Mouse (Mus musculus) MEL (cell line): Measurements from ENCODE around the gene Haghl.

ENCODE experiments used
- CHD1 ChIP-seq: IDR thresholded peaks from 2 replicates; pipeline ENCODE4 v1.6.1; 2012; ENCODE audit warnings: low read depth, mild to moderate bottlenecking, inconsistent platforms, low read length, improper control_type of control experiment
- CTCF ChIP-seq, 3 experiments: IDR thresholded peaks in 2 of 3; conservative IDR thresholded peaks in 1 of 3; 2 replicates each; pipeline ENCODE4 v1.5.1; 2011 to 2012; ENCODE audit warnings: low read length in 3 of 3, low read depth in 2 of 3, mild to moderate bottlenecking in 2 of 3, improper control_type of control experiment in 1 of 3, inconsistent platforms in 1 of 3, mixed read lengths in 1 of 3, moderate library complexity in 1 of 3; ENCODE audit not compliant: control insufficient read depth in 1 of 3, insufficient read depth in 1 of 3, poor library complexity in 1 of 3, severe bottlenecking in 1 of 3
- ELF1 ChIP-seq: IDR thresholded peaks from 2 replicates; pipeline ENCODE4 v1.6.1; 2014; ENCODE audit warnings: low read depth, mild to moderate bottlenecking, inconsistent platforms, low read length, improper control_type of control experiment, moderate library complexity
- EP300 ChIP-seq, 2 experiments: IDR thresholded peaks; 2 replicates each; pipeline ENCODE4 v1.6.1; 2011; ENCODE audit warnings: improper control_type of control experiment in 2 of 2, low read length in 2 of 2, low read depth in 1 of 2, mild to moderate bottlenecking in 1 of 2
- MAFK ChIP-seq: IDR thresholded peaks from 2 replicates; pipeline ENCODE4 v1.6.1; 2011; ENCODE audit warnings: low read depth, mild to moderate bottlenecking, low read length, improper control_type of control experiment, borderline replicate concordance
- POLR2A ChIP-seq, 2 experiments: IDR thresholded peaks; 2 replicates each; pipeline ENCODE4 v1.6.1; 2011 to 2012; ENCODE audit warnings: low read length in 2 of 2, mild to moderate bottlenecking in 2 of 2, control low read depth in 1 of 2, improper control_type of control experiment in 1 of 2, low read depth in 1 of 2, moderate library complexity in 1 of 2; ENCODE audit not compliant: control insufficient read depth in 1 of 2, insufficient read depth in 1 of 2, poor library complexity in 1 of 2
- POLR2AphosphoS5 ChIP-seq: IDR thresholded peaks from 2 replicates; pipeline ENCODE4 v1.6.1; 2012; ENCODE audit warnings: low read depth, borderline replicate concordance, mild to moderate bottlenecking, inconsistent platforms, low read length, moderate library complexity, mixed read lengths
- SIN3A ChIP-seq: IDR thresholded peaks from 2 replicates; pipeline ENCODE4 v1.6.1; 2012; ENCODE audit warnings: low read length, improper control_type of control experiment, inconsistent platforms
- TAL1 ChIP-seq: IDR thresholded peaks from 2 replicates; pipeline ENCODE4 v1.6.1; 2012; ENCODE audit warnings: mild to moderate bottlenecking, inconsistent platforms, low read length, moderate library complexity, mixed read lengths
- TBP ChIP-seq: IDR thresholded peaks from 2 replicates; pipeline ENCODE4 v1.8.0; 2011; ENCODE audit warnings: low read depth, low read length, improper control_type of control experiment
- TCF12 ChIP-seq: IDR thresholded peaks from 2 replicates; pipeline ENCODE4 v1.6.1; 2014; ENCODE audit warnings: low read depth, mild to moderate bottlenecking, inconsistent platforms, low read length, improper control_type of control experiment, moderate library complexity
- ZKSCAN1 ChIP-seq: IDR thresholded peaks from 2 replicates; pipeline ENCODE4 v1.6.1; 2012; ENCODE audit warnings: low read depth, mild to moderate bottlenecking, inconsistent platforms, low read length, improper control_type of control experiment, moderate library complexity

GRCm38 (mm10) chr17:25824362-25825142, 39.1 kb upstream of the Haghl start:
- TF ChIP-seq POLR2A (IDR thresholded peaks at IDR 0.05; ENCODE audit: control insufficient read depth in 1 of 2, insufficient read depth in 1 of 2, low read depth in 1 of 2, low read length in 2 of 2, poor library complexity in 1 of 2) (no peak; a peak in 1 of 4 replicates), CTCF (IDR thresholded peaks at IDR 0.05 in 2 of 3, conservative IDR thresholded peaks at IDR 0.05 in 1 of 3; ENCODE audit: control insufficient read depth in 1 of 3, insufficient read depth in 1 of 3, low read depth in 2 of 3, low read length in 3 of 3, poor library complexity in 1 of 3, severe bottlenecking in 1 of 3) (no peak), POLR2AphosphoS5 (no peak), TAL1 (no peak), SIN3A (peak; percentile 73), TCF12 (no peak), ELF1 (no peak), TBP (no peak), MAFK (no peak), EP300 (IDR thresholded peaks at IDR 0.05; ENCODE audit: low read depth in 1 of 2, low read length in 2 of 2) (no peak), ZKSCAN1 (no peak), CHD1 (no peak)
